Mouse (Mus musculus) gastrocnemius, postnatal 25 days (tissue): ENCODE results near the gene S100a5. TPM values are rescaled to one million over a fixed set of nuclear protein-coding genes. Genes with fewer than 3 reads are reported as not detected.

ENCODE experiments used
- DNase-seq: peaks from one replicate; pipeline ENCODE4 v3.0.0; 2022
- long read RNA-seq, 2 experiments: library from polyadenylated mRNA; stranded (forward); transcript quantifications; one replicate each; pipeline ENCODE4 v2.0.0; 2021
- total RNA-seq, 2 experiments: library from RNA; stranded (reverse); gene quantifications; 1 replicate in 1 of 2; 2 replicates in 1 of 2; pipeline ENCODE4 v1.2.3; 2021

Gene S100a5
- total RNA-seq, result not detected
- long read RNA-seq, experiment 1, result 0 reads
- long read RNA-seq, experiment 2, result 0 reads

- no peak for DNase-seq
Observed at GRCm38 (mm10) chr3:90608223-90608622, at the start of gene S100a5. Gene S100a5, plus strand, starts transcription at chr3:90608523.

- no peak for DNase-seq
Observed at GRCm38 (mm10) chr3:90560008-90560628, 48.2 kb upstream of the S100a5 start, which contains the start of gene S100a3. Gene S100a3, plus strand, starts transcription at chr3:90560578.

GRCm38 (mm10) chr3:90574691-90575090, 33.6 kb upstream of the S100a5 start:
- peak; percentile 48 for DNase-seq

- DNase-seq, result no peak
Observed at GRCm38 (mm10) chr3:90575320-90575719, 33.0 kb upstream of the S100a5 start.

- DNase-seq, result no peak
Observed at GRCm38 (mm10) chr3:90576351-90577001, 31.8 kb upstream of the S100a5 start.

GRCm38 (mm10) chr3:90579433-90579832, 28.9 kb upstream of the S100a5 start:
- DNase-seq, result no peak

- DNase-seq, result no peak
Observed at GRCm38 (mm10) chr3:90581141-90581540, 27.2 kb upstream of the S100a5 start.

GRCm38 (mm10) chr3:90582156-90582555, 26.2 kb upstream of the S100a5 start:
- DNase-seq, result no peak

GRCm38 (mm10) chr3:90582556-90582955, 25.8 kb upstream of the S100a5 start:
- no peak for DNase-seq

GRCm38 (mm10) chr3:90583893-90584292, 24.4 kb upstream of the S100a5 start:
- peak; percentile 33 for DNase-seq

- DNase-seq, result peak; percentile 56
Observed at GRCm38 (mm10) chr3:90585595-90585994, 22.7 kb upstream of the S100a5 start.

GRCm38 (mm10) chr3:90586016-90586643, 22.2 kb upstream of the S100a5 start:
- DNase-seq, result no peak

- peak; percentile 86 for DNase-seq
Observed at GRCm38 (mm10) chr3:90586906-90587305, 21.4 kb upstream of the S100a5 start.

GRCm38 (mm10) chr3:90587361-90588101, 20.8 kb upstream of the S100a5 start:
- DNase-seq, result no peak

- no peak for DNase-seq
Observed at GRCm38 (mm10) chr3:90589390-90589789, 18.9 kb upstream of the S100a5 start.

GRCm38 (mm10) chr3:90589947-90590346, 18.4 kb upstream of the S100a5 start, which contains the start of gene S100a2:
Gene S100a2, plus strand, starts transcription at chr3:90590247.
- DNase-seq, result no peak

GRCm38 (mm10) chr3:90594466-90594865, 13.9 kb upstream of the S100a5 start:
- DNase-seq, result no peak

- no peak for DNase-seq
Observed at GRCm38 (mm10) chr3:90595556-90595955, 12.8 kb upstream of the S100a5 start.

- DNase-seq, result no peak
Observed at GRCm38 (mm10) chr3:90596810-90597209, 11.5 kb upstream of the S100a5 start.

GRCm38 (mm10) chr3:90597736-90598135, 10.6 kb upstream of the S100a5 start:
- no peak for DNase-seq

- no peak for DNase-seq
Observed at GRCm38 (mm10) chr3:90598212-90598611, 10.1 kb upstream of the S100a5 start.

GRCm38 (mm10) chr3:90599401-90599800, 8.9 kb upstream of the S100a5 start:
- no peak for DNase-seq

GRCm38 (mm10) chr3:90600036-90600435, 8.3 kb upstream of the S100a5 start:
- no peak for DNase-seq
